Mouse (Mus musculus): ENCODE data around the gene Fam24a. TPM values are rescaled to one million over a fixed set of nuclear protein-coding genes. Genes with fewer than 3 reads are reported as not detected.

Gene Fam24a
- polyA plus RNA-seq, 1 experiment from 2014 or later, result not detected

DNA sequence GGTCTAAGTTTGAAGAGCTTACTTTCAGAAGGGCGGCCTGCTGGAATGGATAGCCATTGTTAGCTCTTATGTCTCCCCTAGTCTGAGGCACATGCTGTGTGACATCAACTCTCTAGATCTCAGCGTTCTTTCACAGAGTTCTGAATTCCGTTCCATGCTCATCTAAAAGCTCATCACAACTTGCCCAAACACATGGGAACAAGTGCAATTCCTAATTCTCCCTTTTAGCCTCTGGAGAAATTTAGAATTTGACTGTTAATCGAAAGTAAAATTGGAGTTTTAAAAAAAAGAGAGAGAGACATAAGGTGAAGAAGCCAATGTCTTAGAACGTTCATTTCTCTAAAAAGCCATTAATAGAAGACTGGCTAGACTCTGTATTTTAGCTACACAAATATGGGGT lies 4.2 kb upstream of the Fam24a start, which contains the start of gene Fam24b:
Gene Fam24b, minus strand, starts transcription at position 101 of the 400 bp plus-strand sequence.
- no peaks in the 10 kb centered on the region for H3K9me3 ChIP-seq (replicated peaks; ENCODE audit: control insufficient read depth, low read length)
- no peaks in the 10 kb centered on the region for H3K36me3 ChIP-seq (ENCODE audit: control insufficient read depth, insufficient read depth)
- H3K27ac ChIP-seq (ENCODE audit: low read length), result no peak within 1 kb of the TSS
- H3K9ac ChIP-seq (ENCODE audit: low read depth, low read length), result no peak within 1 kb of the TSS
- H3K27me3 ChIP-seq (ENCODE audit: control insufficient read depth, insufficient read depth, low read depth, low read length), result no peaks in the 10 kb centered on the region
- WGBS (ENCODE audit: insufficient replicate concordance), result 67% methylated on average over 5 of the region's 5 CpGs
- H3K4me3 ChIP-seq (ENCODE audit: low read depth, low read length), result no peak within 1 kb of the TSS
- H3K4me2 ChIP-seq (ENCODE audit: low read depth, low read length), result no peak within 1 kb of the TSS
- ATAC-seq (ENCODE audit: low read depth), result no peak
- H3K4me1 ChIP-seq (ENCODE audit: control insufficient read depth, low read depth, low read length), result no peaks in the 10 kb centered on the region

DNA sequence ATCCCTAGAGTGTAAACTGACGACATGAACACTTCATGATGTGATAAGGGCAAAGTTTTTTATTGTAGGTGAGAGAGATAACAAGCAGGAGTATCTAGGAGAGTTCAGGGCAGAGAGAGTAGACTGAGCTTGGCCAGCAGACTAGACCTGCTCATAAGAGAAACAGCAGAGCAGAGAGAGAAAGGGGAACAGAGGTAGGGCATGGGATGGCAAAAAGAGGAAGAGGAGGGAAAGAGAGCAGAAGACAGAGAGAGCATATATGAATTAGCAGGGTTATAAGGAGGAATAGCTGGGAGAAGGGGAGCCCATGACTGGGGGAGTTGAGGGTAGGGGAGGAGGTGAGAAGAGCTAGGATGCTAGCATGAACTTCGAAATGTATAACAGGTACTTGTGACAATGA lies 2.0 kb upstream of the Fam24a start:
- ATAC-seq (ENCODE audit: low read depth), result no peak
- no peak overlapping the region for H3K4me2 ChIP-seq (ENCODE audit: low read depth, low read length)
- H3K4me3 ChIP-seq (ENCODE audit: low read depth, low read length), result no peak overlapping the region
- no peaks in the 10 kb centered on the region for H3K4me1 ChIP-seq (ENCODE audit: control insufficient read depth, low read depth, low read length)
- H3K27ac ChIP-seq (ENCODE audit: low read length), result no peak overlapping the region
- H3K9ac ChIP-seq (ENCODE audit: low read depth, low read length), result no peak overlapping the region
- H3K36me3 ChIP-seq (ENCODE audit: control insufficient read depth, insufficient read depth), result no peaks in the 10 kb centered on the region
- H3K27me3 ChIP-seq (ENCODE audit: control insufficient read depth, insufficient read depth, low read depth, low read length), result no peaks in the 10 kb centered on the region
- WGBS (ENCODE audit: insufficient replicate concordance), result 38% methylated on average over 2 of the region's 2 CpGs
- H3K9me3 ChIP-seq (replicated peaks; ENCODE audit: control insufficient read depth, low read length), result no peaks in the 10 kb centered on the region

DNA sequence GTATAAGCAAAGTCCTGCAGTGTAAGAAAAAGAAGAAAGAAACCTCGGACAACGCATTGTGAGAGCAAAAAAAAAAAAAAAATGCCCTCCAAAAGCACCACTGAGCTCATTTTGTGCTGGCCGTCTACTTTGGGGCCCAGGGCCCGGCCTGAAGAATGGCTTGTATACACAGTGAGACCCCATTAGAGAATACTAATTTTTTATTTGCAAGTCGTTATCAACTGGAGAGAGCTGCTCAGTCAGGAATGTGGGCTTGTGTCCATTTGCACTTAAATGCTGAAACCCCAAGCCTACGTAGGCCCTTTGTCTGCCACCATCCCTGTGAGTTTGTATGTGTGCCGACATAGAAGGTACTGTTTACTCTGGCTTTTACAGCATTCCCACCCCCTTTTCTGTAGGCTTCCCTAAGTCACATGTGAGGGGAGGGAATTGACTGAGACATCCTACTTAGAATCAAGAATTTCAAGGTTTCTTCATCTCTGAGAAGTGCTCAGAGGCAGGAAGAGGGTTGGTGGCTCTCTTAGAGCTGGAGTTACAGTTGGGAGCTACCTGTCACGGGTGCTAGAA lies 3.9 kb downstream of the Fam24a start:
- Histone ChIP-seq H3K4me2 (ENCODE audit: low read depth, low read length) (no peak overlapping the region), H3K27ac (ENCODE audit: low read length) (no peak overlapping the region), H3K36me3 (ENCODE audit: control insufficient read depth, insufficient read depth) (0 out of 2 replicates have a peak, but pooled peaks cover 2% of the 10 kb centered on the region), H3K9ac (ENCODE audit: low read depth, low read length) (no peak overlapping the region), H3K4me3 (ENCODE audit: low read depth, low read length) (no peak overlapping the region), H3K27me3 (ENCODE audit: control insufficient read depth, insufficient read depth, low read depth, low read length) (no peaks in the 10 kb centered on the region), H3K9me3 (replicated peaks; ENCODE audit: control insufficient read depth, low read length) (no peaks in the 10 kb centered on the region), H3K4me1 (ENCODE audit: control insufficient read depth, low read depth, low read length) (no peaks in the 10 kb centered on the region)
- no peak for ATAC-seq (ENCODE audit: low read depth)
- WGBS (ENCODE audit: insufficient replicate concordance), result 65% methylated on average over 8 of the region's 8 CpGs

DNA sequence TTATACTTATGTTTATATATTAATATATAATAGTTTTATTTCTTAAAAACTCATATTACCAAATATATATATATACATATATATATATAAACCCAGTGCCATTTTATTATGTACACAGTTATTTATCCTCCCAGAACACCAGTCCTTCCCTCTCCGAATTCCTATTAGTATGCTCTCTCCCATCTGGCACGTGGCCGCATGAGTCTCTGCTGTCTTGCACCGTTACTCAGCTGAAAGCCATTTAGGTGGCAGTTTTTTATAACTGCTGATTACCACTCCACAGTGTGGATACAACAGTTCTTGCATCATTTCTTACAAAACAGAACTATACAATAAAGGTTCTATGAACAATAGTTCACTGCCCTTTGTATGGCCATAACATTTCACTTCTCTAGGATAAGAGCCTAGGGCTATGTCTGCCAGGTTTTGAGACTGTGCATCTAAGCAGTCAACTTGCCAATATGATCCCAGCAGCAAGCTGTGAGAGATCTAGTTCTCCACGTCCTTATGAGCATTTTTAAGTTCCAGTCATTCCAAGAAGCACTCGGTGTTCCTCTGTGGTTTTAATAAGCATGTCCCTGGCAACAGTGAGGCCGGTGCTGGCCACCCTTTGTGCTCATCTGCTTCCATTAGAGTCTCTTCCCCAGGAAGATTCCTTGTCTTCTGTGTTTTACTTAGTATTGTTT lies 12.3 kb downstream of the Fam24a start:
- no peak overlapping the region for H3K4me3 ChIP-seq (ENCODE audit: low read depth, low read length)
- no peaks in the 10 kb centered on the region for H3K4me1 ChIP-seq (ENCODE audit: control insufficient read depth, low read depth, low read length)
- H3K4me2 ChIP-seq (ENCODE audit: low read depth, low read length), result no peak overlapping the region
- peaks cover 15% of the 10 kb centered on the region for H3K36me3 ChIP-seq (ENCODE audit: control insufficient read depth, insufficient read depth)
- H3K27ac ChIP-seq (ENCODE audit: low read length), result no peak overlapping the region
- ATAC-seq (ENCODE audit: low read depth), result no peak
- no peaks in the 10 kb centered on the region for H3K9me3 ChIP-seq (replicated peaks; ENCODE audit: control insufficient read depth, low read length)
- 84% methylated on average over 7 of the region's 7 CpGs for WGBS (ENCODE audit: insufficient replicate concordance)
- no peak overlapping the region for H3K9ac ChIP-seq (ENCODE audit: low read depth, low read length)
- H3K27me3 ChIP-seq (ENCODE audit: control insufficient read depth, insufficient read depth, low read depth, low read length), result no peaks in the 10 kb centered on the region

DNA sequence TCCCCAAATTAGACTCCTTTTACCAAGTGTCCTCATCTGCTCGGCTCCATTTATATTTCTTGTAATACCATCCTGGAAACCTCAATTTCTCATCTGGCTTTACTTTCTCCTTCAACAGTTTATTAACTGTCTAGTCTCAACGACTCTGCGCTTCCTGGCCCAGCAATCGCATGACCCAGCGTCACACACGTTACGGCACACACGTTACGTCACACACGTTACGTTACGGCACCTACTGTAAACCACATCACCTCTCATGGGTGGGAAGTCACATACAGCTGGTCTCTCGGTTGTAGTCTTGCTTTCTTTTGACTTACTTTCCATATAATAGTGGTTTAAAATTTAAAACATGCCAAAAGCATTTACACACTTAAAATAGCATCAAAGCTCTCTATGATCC lies 22.4 kb downstream of the Fam24a start:
- peaks cover 23% of the 10 kb centered on the region for H3K36me3 ChIP-seq (ENCODE audit: control insufficient read depth, insufficient read depth)
- no peak overlapping the region for H3K27ac ChIP-seq (ENCODE audit: low read length)
- H3K9me3 ChIP-seq (replicated peaks; ENCODE audit: control insufficient read depth, low read length), result no peaks in the 10 kb centered on the region
- H3K4me1 ChIP-seq (ENCODE audit: control insufficient read depth, low read depth, low read length), result peaks cover 3% of the 10 kb centered on the region; the same call in 1 of the 2 replicates
- WGBS (ENCODE audit: insufficient replicate concordance), result 78% methylated on average over 13 of the region's 13 CpGs
- no peak overlapping the region for H3K4me3 ChIP-seq (ENCODE audit: low read depth, low read length)
- no peak for ATAC-seq (ENCODE audit: low read depth)
- H3K4me2 ChIP-seq (ENCODE audit: low read depth, low read length), result no peak overlapping the region
- H3K9ac ChIP-seq (ENCODE audit: low read depth, low read length), result no peak overlapping the region
- no peaks in the 10 kb centered on the region for H3K27me3 ChIP-seq (ENCODE audit: control insufficient read depth, insufficient read depth, low read depth, low read length)

DNA sequence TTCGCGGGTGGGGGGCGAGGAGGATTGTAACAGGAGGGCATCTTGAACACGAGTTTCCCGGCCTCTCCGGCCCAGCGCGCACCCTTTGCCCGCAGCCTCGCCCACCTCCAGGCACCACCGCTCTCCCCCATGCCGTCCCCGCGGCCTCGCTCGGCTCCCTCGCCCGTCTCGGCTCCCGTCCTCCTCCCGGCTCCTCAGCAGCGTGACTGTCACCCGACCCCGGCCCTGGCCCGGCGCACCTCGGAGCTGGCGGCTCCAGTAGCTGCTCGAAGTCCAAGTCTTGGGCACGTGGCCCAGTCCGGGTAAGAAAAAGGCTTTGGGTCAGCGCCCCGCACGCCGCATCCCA lies 28.6 kb downstream of the Fam24a start:
- peaks cover 5% of the 10 kb centered on the region for H3K36me3 ChIP-seq (ENCODE audit: control insufficient read depth, insufficient read depth)
- peaks cover 15% of the 10 kb centered on the region for H3K4me1 ChIP-seq (ENCODE audit: control insufficient read depth, low read depth, low read length)
- under 1% methylated on average over 35 of the region's 35 CpGs for WGBS (ENCODE audit: insufficient replicate concordance)
- no peaks in the 10 kb centered on the region for H3K9me3 ChIP-seq (replicated peaks; ENCODE audit: control insufficient read depth, low read length)
- H3K27me3 ChIP-seq (ENCODE audit: control insufficient read depth, insufficient read depth, low read depth, low read length), result no peaks in the 10 kb centered on the region
- peak overlapping the region; percentile 97 for H3K4me2 ChIP-seq (ENCODE audit: low read depth, low read length)
- peak; percentile 56 for ATAC-seq (ENCODE audit: low read depth)
- H3K27ac ChIP-seq (ENCODE audit: low read length), result peak overlapping the region; percentile 87
- H3K4me3 ChIP-seq (ENCODE audit: low read depth, low read length), result peak overlapping the region; percentile 97
- peak overlapping the region; percentile 98 for H3K9ac ChIP-seq (ENCODE audit: low read depth, low read length)

DNA sequence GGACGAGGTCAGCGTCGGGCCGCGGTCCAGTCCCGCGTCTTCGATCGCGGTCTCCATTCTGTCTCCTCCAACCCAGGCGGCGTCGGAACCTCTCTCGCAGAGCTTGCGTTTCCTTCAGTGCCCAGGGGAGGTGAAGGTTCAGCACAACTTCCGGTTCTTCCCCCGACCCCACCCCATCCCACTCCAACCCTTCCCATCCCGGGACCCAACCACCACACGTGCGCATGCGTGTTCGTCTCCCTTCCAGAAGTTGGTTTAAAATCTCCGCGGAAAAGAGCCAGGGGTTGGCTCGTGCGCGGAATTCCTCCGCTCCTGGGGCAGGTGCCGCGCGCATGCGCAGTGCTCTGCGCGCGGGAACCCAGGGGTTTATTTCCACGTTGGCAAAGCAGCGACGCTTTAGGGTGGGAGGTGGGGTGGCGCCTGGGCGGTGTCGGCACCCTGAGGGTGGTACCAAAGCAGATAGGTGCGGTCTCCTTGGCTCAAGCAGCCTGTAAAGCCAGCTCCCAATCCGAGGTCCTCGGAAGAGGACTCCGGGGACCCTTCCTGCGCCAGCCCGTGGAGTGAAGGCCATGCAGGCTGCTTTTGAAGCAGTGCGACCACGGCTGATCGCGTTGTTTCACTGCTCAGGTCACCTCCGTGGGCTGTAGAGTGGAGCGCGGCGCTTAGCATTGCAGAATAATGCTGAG lies 29.1 kb downstream of the Fam24a start, which contains the start of gene 2310057M21Rik:
Gene 2310057M21Rik, minus strand, starts transcription at position 145 of the 686 bp plus-strand sequence.
- H3K9ac ChIP-seq (ENCODE audit: low read depth, low read length), result peak within 1 kb of the TSS; percentile 98
- H3K36me3 ChIP-seq (ENCODE audit: control insufficient read depth, insufficient read depth), result peaks cover 3% of the 10 kb centered on the region; the same call in 1 of the 2 replicates
- ATAC-seq (ENCODE audit: low read depth), result peak; percentile 93
- H3K4me1 ChIP-seq (ENCODE audit: control insufficient read depth, low read depth, low read length), result peaks cover 15% of the 10 kb centered on the region
- peak within 1 kb of the TSS; percentile 87 for H3K27ac ChIP-seq (ENCODE audit: low read length)
- no peaks in the 10 kb centered on the region for H3K27me3 ChIP-seq (ENCODE audit: control insufficient read depth, insufficient read depth, low read depth, low read length)
- WGBS (ENCODE audit: insufficient replicate concordance), result under 1% methylated on average over 55 of the region's 55 CpGs
- peak within 1 kb of the TSS; percentile 97 for H3K4me3 ChIP-seq (ENCODE audit: low read depth, low read length)
- no peaks in the 10 kb centered on the region for H3K9me3 ChIP-seq (replicated peaks; ENCODE audit: control insufficient read depth, low read length)
- peak within 1 kb of the TSS; percentile 97 for H3K4me2 ChIP-seq (ENCODE audit: low read depth, low read length)

DNA sequence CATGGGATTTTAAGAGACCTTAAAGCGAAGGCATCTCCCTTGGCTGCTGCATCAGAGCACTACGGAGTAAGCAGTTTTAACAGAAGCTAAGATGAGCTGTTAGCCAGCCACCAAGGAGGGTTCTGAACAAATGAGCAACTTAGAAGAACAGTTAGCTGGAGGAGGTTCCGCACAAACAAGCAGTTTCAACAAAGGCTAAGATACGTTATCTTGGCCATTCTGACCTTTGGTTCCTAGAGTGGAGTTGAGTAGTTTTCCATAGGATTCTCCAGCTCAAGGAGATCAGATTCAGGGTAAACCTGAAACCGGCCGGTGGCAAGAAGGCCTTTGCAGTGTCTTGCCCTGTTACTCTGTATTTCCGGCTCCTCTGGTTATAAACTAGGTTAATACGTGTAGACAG lies 30.5 kb downstream of the Fam24a start:
- 86% methylated on average over 8 of the region's 8 CpGs for whole genome bisulfite sequencing (ENCODE audit: insufficient replicate concordance)
- Histone ChIP-seq H3K27me3 (ENCODE audit: control insufficient read depth, insufficient read depth, low read depth, low read length) (no peaks in the 10 kb centered on the region), H3K27ac (ENCODE audit: low read length) (no peak overlapping the region), H3K9me3 (replicated peaks; ENCODE audit: control insufficient read depth, low read length) (no peaks in the 10 kb centered on the region), H3K4me1 (ENCODE audit: control insufficient read depth, low read depth, low read length) (peaks cover 15% of the 10 kb centered on the region), H3K9ac (ENCODE audit: low read depth, low read length) (no peak overlapping the region), H3K4me3 (ENCODE audit: low read depth, low read length) (no peak overlapping the region), H3K36me3 (ENCODE audit: control insufficient read depth, insufficient read depth) (no peaks in the 10 kb centered on the region), H3K4me2 (ENCODE audit: low read depth, low read length) (no peak overlapping the region)
- ATAC-seq (ENCODE audit: low read depth), result no peak

Data from liver, embryonic 16.5 days (tissue).